Mouse (Mus musculus) liver, embryonic 13.5 days (tissue): ENCODE measurements around the gene Fat2. TPM values are rescaled to one million over a fixed set of nuclear protein-coding genes. Genes with fewer than 3 reads are reported as not detected.

ENCODE experiments used
- ATAC-seq: fragments of 200-750 bp; cut with Nextera tagmentation; 2 replicates; pipeline ENCODE4 v1.8.0; 2017; ENCODE audit warnings: low read depth, mild to moderate bottlenecking, moderate number of reproducible peaks, moderate library complexity
- DNase-seq: peaks from one replicate; pipeline ENCODE4 v3.0.0; 2022
- H3K27ac ChIP-seq: fragments of 300-500 bp; sonication (generic); 2 replicates; pipeline ENCODE4 v1.5.1; 2015; ENCODE audit warnings: moderate library complexity, mild to moderate bottlenecking, inconsistent platforms
- H3K27me3 ChIP-seq: fragments of 300-500 bp; sonication (generic); 2 replicates; pipeline ENCODE4 v1.6.1; 2015; ENCODE audit warnings: mild to moderate bottlenecking, inconsistent platforms
- H3K36me3 ChIP-seq: fragments of 300-500 bp; sonication (generic); 2 replicates; pipeline ENCODE4 v1.6.1; 2015; ENCODE audit warnings: mild to moderate bottlenecking, inconsistent platforms
- H3K4me1 ChIP-seq: fragments of 300-500 bp; sonication (generic); replicated peaks from 2 replicates; pipeline ENCODE4 v1.6.1; 2015; ENCODE audit warnings: inconsistent platforms
- H3K4me2 ChIP-seq: fragments of 300-500 bp; sonication (generic); 2 replicates; pipeline ENCODE4 v1.6.1; 2015; ENCODE audit warnings: inconsistent platforms, mild to moderate bottlenecking, moderate library complexity
- H3K4me3 ChIP-seq: fragments of 300-500 bp; sonication (generic); replicated peaks from 2 replicates; pipeline ENCODE4 v1.5.1; 2015; ENCODE audit warnings: mild to moderate bottlenecking, inconsistent platforms
- H3K9ac ChIP-seq: fragments of 300-500 bp; sonication (generic); 2 replicates; pipeline ENCODE4 v1.6.1; 2015; ENCODE audit warnings: mild to moderate bottlenecking, inconsistent platforms
- H3K9me3 ChIP-seq: fragments of 300-500 bp; sonication (generic); replicated peaks from 2 replicates; pipeline ENCODE4 v1.6.1; 2016; ENCODE audit warnings: inconsistent platforms
- WGBS: fragments of 180-500 bp; shearing (Covaris S2); methylation state at CpG from one replicate; pipeline ENCODE4 v1.1.7; 2015; ENCODE audit not compliant: insufficient replicate concordance; 5-methylcytosine and 5-hydroxymethylcytosine counted together
- polyA plus RNA-seq: library from polyadenylated mRNA; unstranded; fragments of >200 nt; fragmentation: Nextera tagmentation; extraction: Ambion mirVana; gene quantifications from 2 replicates; pipeline ENCODE4 v1.2.1, GENCODE M21; 2015

Gene Fat2
- polyA plus RNA-seq, 1 experiment from 2014 or later = not detected

GRCm38 (mm10) chr11:55327558-55328409 is 8.6 kb downstream of the Fat2 start:
- ATAC-seq = no peak
- Histone ChIP-seq H3K27me3 (no peaks in the 10 kb centered on the region), H3K4me2 (no peak overlapping the region)

GRCm38 (mm10) chr11:55327111-55327510 is 9.3 kb downstream of the Fat2 start:
- Histone ChIP-seq H3K27ac (no peak overlapping the region), H3K36me3 (no peaks in the 10 kb centered on the region), H3K4me1 (no peaks in the 10 kb centered on the region; the same call in 1 of the 2 replicates), H3K4me3 (no peak overlapping the region), H3K9me3 (no peaks in the 10 kb centered on the region), H3K4me2 (no peak overlapping the region), H3K27me3 (no peaks in the 10 kb centered on the region), H3K9ac (no peak overlapping the region)
- WGBS = 51% methylated on average over 5 of the region's 5 CpGs
- ATAC-seq (no peak), DNase-seq (no peak)

More at GRCm38 (mm10) chr11:55327558-55328409, 8.6 kb downstream of the Fat2 start:
- H3K4me1 ChIP-seq = no peaks in the 10 kb centered on the region; the same call in 1 of the 2 replicates
- H3K9me3 ChIP-seq = no peaks in the 10 kb centered on the region
- no peak for DNase-seq
- no peak overlapping the region for H3K9ac ChIP-seq
- no peak overlapping the region for H3K27ac ChIP-seq
- no peak overlapping the region for H3K4me3 ChIP-seq
- WGBS = 62% methylated on average over 9 of the region's 9 CpGs
- no peaks in the 10 kb centered on the region for H3K36me3 ChIP-seq

DNA sequence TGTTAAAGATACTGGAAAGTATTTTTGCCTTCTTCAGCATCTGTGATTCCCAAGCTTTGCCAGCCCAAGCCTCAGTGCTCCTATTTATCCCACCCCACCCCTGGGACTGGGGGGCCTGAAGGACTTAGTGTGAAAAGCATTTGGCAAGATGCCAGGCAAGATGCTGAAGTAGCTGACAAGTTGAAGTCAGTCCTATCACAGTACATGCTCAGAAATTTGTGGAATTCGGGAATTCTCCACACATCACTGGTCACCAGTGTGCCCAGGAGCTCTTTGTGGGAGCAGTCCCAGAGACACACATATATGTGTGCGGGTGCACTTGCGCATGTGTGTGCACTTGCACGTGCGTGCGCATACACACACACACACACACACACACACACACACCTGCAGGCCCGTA is 10.2 kb downstream of the Fat2 start:
- ATAC-seq (no peak), DNase-seq (no peak)
- Histone ChIP-seq H3K4me3 (no peak overlapping the region), H3K27ac (no peak overlapping the region), H3K9me3 (no peaks in the 10 kb centered on the region), H3K4me1 (no peaks in the 10 kb centered on the region; the same call in 1 of the 2 replicates), H3K27me3 (no peaks in the 10 kb centered on the region), H3K9ac (no peak overlapping the region), H3K4me2 (no peak overlapping the region), H3K36me3 (no peaks in the 10 kb centered on the region)
- 77% methylated on average over 7 of the region's 7 CpGs for WGBS

GRCm38 (mm10) chr11:55323854-55324253 is 12.5 kb downstream of the Fat2 start:
- WGBS = 62% methylated on average over 8 of the region's 8 CpGs
- no peaks in the 10 kb centered on the region for H3K36me3 ChIP-seq
- H3K27ac ChIP-seq = no peak overlapping the region
- H3K4me3 ChIP-seq = no peak overlapping the region
- ATAC-seq = no peak
- no peaks in the 10 kb centered on the region for H3K9me3 ChIP-seq
- H3K4me1 ChIP-seq = no peaks in the 10 kb centered on the region
- H3K27me3 ChIP-seq = no peaks in the 10 kb centered on the region
- H3K4me2 ChIP-seq = no peak overlapping the region
- no peak for DNase-seq
- no peak overlapping the region for H3K9ac ChIP-seq

DNA sequence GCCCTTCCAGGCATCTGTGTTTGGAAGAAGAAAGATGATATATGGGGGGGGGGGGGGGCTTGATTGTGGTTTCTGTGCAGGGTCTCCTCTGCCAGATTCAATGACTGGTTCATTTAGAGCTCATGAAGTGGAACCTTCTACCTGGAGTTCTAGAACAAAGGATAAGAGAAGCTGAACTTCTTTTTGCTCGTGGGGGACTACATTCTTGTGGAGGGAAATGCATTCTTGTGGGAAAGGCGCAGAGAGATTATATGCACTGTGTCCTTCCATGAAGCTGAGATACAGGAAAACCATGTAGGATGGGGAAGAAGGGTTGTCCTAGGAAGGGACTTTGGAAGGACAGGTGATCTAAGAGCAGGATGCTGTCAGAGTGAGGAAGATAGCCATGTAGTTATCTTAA is 15.4 kb downstream of the Fat2 start:
- DNase-seq (no peak), ATAC-seq (no peak)
- Histone ChIP-seq H3K27me3 (no peaks in the 10 kb centered on the region), H3K4me2 (no peak overlapping the region), H3K27ac (no peak overlapping the region), H3K36me3 (no peaks in the 10 kb centered on the region), H3K4me3 (no peak overlapping the region), H3K4me1 (no peaks in the 10 kb centered on the region), H3K9me3 (no peaks in the 10 kb centered on the region), H3K9ac (no peak overlapping the region)
- WGBS = 39% methylated on average over 2 of the region's 2 CpGs

- WGBS = 57% methylated on average over 6 of the region's 6 CpGs
- no peaks in the 10 kb centered on the region for H3K36me3 ChIP-seq
- no peak overlapping the region for H3K27ac ChIP-seq
- no peaks in the 10 kb centered on the region for H3K4me1 ChIP-seq
- H3K9ac ChIP-seq = no peak overlapping the region
- H3K27me3 ChIP-seq = peaks cover 10% of the 10 kb centered on the region; the same call in 1 of the 2 replicates
- no peak for ATAC-seq
- DNase-seq = no peak
- no peak overlapping the region for H3K4me2 ChIP-seq
- H3K4me3 ChIP-seq = no peak overlapping the region
- no peaks in the 10 kb centered on the region for H3K9me3 ChIP-seq
These were observed 20.4 kb downstream of the Fat2 start for GRCm38 (mm10) chr11:55315966-55316365.

DNA sequence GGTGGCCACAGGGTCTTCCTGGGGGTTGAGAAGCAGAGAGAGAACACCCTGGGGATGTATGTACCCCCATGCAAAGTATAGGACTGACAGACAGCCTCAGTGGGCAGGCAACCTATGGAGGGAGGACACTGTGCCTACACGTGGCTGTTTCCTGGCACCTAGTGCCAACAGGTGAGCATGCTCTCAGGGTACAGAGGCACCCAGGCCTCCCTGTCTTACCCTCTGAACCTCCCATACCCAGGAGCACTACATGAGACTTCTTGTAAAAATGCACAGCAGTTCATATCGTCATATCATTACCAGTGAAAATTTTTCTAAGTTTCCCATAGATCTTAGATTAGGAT is 21.7 kb downstream of the Fat2 start:
- ATAC-seq (no peak), DNase-seq (no peak)
- H3K27me3 ChIP-seq = peaks cover 10% of the 10 kb centered on the region; the same call in 1 of the 2 replicates
- no peak overlapping the region for H3K27ac ChIP-seq
- H3K36me3 ChIP-seq = no peaks in the 10 kb centered on the region
- no peak overlapping the region for H3K4me2 ChIP-seq
- no peaks in the 10 kb centered on the region for H3K4me1 ChIP-seq
- no peak overlapping the region for H3K4me3 ChIP-seq
- 26% methylated on average over 2 of the region's 2 CpGs for WGBS
- no peak overlapping the region for H3K9ac ChIP-seq
- H3K9me3 ChIP-seq = no peaks in the 10 kb centered on the region

DNA sequence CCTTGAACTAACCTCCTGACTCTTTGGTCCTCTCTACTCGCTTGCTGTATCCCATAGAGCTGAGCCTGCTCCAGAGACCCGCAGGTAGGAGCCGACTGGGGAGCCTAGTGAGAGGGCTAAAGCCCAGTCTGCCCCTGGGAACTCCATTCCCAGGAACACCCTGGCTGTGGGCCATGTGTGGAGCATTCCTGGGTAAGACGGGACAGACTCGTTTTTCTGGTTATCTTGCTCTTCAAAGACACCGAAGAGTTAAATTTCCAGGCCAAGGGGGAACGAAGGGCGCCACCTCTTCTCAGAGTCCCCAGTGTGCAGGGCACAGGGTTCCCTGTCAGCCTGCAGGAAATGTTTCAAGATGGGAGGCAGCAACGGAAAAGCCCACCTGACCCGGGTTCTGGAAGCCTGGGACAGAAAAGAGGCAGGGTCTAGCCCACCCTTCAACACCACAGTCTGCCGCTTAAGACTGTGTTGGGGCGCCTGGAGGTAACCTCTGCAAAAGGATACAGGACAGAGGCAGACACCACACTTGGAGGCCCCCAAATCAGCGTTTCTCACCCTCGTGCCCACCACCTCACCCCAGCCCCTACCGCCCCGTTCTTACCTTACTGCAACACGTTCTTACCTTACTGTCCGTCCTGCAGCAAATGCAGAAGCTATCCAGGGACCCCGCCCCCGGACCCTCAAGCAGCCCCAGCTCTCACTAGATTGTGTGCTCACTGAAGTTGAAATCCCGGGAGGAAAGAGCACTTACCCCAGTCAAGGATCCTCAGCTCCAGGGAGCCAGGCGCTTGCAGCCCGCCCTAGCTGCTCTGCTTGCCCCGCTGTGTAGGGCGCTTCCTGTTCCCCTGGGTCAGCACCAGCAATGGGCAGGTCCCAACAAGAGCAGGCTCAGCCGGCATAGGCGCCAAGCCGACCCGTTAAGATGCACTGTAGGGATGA is 22.3 kb downstream of the Fat2 start:
- no peak for DNase-seq
- H3K4me2 ChIP-seq = no peak overlapping the region
- WGBS = 18% methylated on average over 29 of the region's 29 CpGs
- H3K4me1 ChIP-seq = no peaks in the 10 kb centered on the region
- H3K9ac ChIP-seq = no peak overlapping the region
- no peak overlapping the region for H3K27ac ChIP-seq
- H3K36me3 ChIP-seq = no peaks in the 10 kb centered on the region
- ATAC-seq = no peak
- H3K9me3 ChIP-seq = no peaks in the 10 kb centered on the region
- H3K4me3 ChIP-seq = no peak overlapping the region
- H3K27me3 ChIP-seq = peaks cover 10% of the 10 kb centered on the region; the same call in 1 of the 2 replicates

GRCm38 (mm10) chr11:55302350-55302749 is 34.0 kb downstream of the Fat2 start:
- Histone ChIP-seq H3K9me3 (no peaks in the 10 kb centered on the region), H3K27ac (no peak overlapping the region), H3K4me1 (no peaks in the 10 kb centered on the region), H3K27me3 (no peaks in the 10 kb centered on the region), H3K4me2 (no peak overlapping the region), H3K36me3 (no peaks in the 10 kb centered on the region), H3K4me3 (no peak overlapping the region), H3K9ac (no peak overlapping the region)
- WGBS = 49% methylated on average over 4 of the region's 4 CpGs
- DNase-seq = no peak
- ATAC-seq = no peak

DNA sequence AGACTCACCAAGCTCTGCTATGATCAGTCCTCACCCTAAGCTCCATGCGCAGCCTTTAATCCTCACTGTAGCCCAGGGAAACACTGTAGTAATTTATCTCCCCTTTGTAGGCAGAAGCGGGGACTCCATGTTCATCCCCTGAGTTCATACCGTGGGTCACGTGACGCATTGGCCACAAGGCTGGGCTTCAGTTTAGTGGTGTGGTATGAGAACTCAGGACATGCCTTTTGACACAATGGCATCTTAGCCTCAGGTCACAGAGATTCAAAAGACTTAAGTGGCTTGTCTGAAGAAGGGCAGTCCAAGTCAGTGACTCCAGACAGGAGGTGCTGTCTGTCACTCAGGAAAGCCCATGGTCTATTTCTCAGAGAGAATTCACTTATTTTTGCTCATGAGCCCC is 43.2 kb downstream of the Fat2 start:
- Histone ChIP-seq H3K27ac (no peak overlapping the region), H3K4me1 (no peaks in the 10 kb centered on the region), H3K4me3 (no peak overlapping the region), H3K4me2 (no peak overlapping the region), H3K27me3 (no peaks in the 10 kb centered on the region), H3K36me3 (no peaks in the 10 kb centered on the region), H3K9ac (no peak overlapping the region), H3K9me3 (no peaks in the 10 kb centered on the region)
- no peak for DNase-seq
- 78% methylated on average over 5 of the region's 5 CpGs for WGBS
- no peak for ATAC-seq

DNA sequence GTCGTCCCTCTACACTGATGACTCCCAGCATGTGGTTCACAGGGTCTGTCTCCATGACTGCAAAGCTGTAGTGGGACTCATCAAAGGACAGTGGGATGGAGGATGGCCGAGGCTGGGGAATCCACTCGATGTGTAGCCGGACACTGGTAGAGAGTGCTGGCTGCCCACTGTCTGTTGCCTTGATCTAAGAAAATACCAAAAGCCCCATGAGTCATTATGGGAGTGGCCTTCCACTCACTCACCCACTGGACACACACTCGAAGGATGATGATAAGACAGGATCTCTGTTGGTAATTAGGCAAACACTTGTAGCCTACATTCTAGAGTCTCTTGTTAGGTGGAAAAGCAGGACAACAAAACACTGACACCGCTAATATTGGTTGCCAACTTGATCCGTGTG is 44.5 kb downstream of the Fat2 start:
- Histone ChIP-seq H3K4me1 (no peaks in the 10 kb centered on the region), H3K9me3 (no peaks in the 10 kb centered on the region), H3K4me3 (no peak overlapping the region), H3K27me3 (no peaks in the 10 kb centered on the region), H3K4me2 (no peak overlapping the region), H3K27ac (no peak overlapping the region), H3K36me3 (no peaks in the 10 kb centered on the region), H3K9ac (no peak overlapping the region)
- 69% methylated on average over 7 of the region's 7 CpGs for WGBS
- ATAC-seq = no peak
- DNase-seq = no peak
